Mouse (Mus musculus) cortical plate, adult 2 months (tissue): ENCODE results near the gene Mrnip. TPM values are rescaled to one million over a fixed set of nuclear protein-coding genes. Genes with fewer than 3 reads are reported as not detected.

Experiments
- H3K27ac ChIP-seq: fragments of 200-500 bp; 2 replicates; pipeline ENCODE4 v1.5.1; 2012; ENCODE audit warnings: low read length, control low read depth, inconsistent platforms; ENCODE audit not compliant: insufficient read depth
- H3K4me1 ChIP-seq: fragments of 200-500 bp; 2 replicates; pipeline ENCODE4 v1.6.1; 2011; ENCODE audit warnings: low read length; ENCODE audit not compliant: control insufficient read depth, insufficient read depth
- H3K4me3 ChIP-seq: fragments of 200-500 bp; 2 replicates; pipeline ENCODE4 v1.5.1; 2011; ENCODE audit warnings: mild to moderate bottlenecking, low read length, control low read depth; ENCODE audit not compliant: insufficient read depth
- CTCF ChIP-seq: fragments of 200-500 bp; IDR thresholded peaks from 2 replicates; pipeline ENCODE4 v1.5.1; 2011; ENCODE audit warnings: mild to moderate bottlenecking, control low read depth, low read length; ENCODE audit not compliant: insufficient read depth; ENCODE audit errors: extremely low read depth
- POLR2A ChIP-seq: fragments of 200-500 bp; IDR thresholded peaks from 2 replicates; pipeline ENCODE4 v1.6.1; 2011; ENCODE audit warnings: mild to moderate bottlenecking, low read length, control low read depth; ENCODE audit not compliant: insufficient read depth; ENCODE audit errors: extremely low read depth
- polyA plus RNA-seq: library from polyadenylated mRNA; depleted of rRNA; stranded (reverse); fragments of >200 nt; gene quantifications from 2 replicates; pipeline ENCODE4 v1.2.3, GENCODE M21; 2012

Mrnip gene
- polyA plus RNA-seq, 1 experiment: 23.7 TPM

DNA sequence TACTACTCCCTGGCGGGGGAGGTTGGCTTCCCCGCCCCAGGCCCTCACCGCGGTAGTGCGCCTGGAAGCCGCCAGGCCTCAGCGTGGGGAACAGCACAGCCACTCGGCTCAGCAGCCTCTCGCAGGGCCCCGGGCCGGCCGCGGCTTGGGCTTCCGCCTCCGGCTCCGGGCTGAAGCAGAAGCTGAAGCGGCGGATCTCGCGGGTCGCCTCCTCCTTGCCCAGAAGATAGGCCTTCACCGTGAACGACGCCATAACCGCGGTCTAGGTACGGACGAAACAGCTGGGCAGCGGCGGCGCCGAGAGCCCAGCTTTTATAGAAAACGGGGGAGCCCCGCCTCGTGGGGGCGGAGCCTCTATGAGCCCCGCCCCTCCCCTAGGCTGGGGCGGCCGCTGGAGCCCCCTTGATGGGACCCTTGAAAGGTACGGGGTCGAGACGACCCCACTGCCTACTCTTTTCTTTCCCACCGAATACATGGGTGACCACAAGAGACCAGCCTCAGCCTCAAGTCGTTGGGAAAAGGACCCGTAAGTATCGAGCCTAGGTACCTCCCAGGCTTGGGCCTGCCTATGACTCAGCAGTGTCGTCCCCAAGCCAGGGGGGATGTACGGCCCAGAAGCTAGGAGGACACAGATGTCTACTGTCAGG lies 36.4 kb downstream of the Mrnip start, which contains the start of the genes Sqstm1 and Mgat4b:
Gene Sqstm1, minus strand, starts transcription at position 323 of the 647 bp plus-strand sequence.
Gene Mgat4b, plus strand, starts transcription at position 386 of the 647 bp plus-strand sequence.
- peak; percentile 97 for TF ChIP-seq POLR2A
- no peak for TF ChIP-seq CTCF
- H3K4me3 ChIP-seq: peak within 1 kb of the TSS; percentile 82
- H3K4me1 ChIP-seq: peaks cover 11% of the 10 kb centered on the region
- peak within 1 kb of the TSS; percentile 98 for H3K27ac ChIP-seq

DNA sequence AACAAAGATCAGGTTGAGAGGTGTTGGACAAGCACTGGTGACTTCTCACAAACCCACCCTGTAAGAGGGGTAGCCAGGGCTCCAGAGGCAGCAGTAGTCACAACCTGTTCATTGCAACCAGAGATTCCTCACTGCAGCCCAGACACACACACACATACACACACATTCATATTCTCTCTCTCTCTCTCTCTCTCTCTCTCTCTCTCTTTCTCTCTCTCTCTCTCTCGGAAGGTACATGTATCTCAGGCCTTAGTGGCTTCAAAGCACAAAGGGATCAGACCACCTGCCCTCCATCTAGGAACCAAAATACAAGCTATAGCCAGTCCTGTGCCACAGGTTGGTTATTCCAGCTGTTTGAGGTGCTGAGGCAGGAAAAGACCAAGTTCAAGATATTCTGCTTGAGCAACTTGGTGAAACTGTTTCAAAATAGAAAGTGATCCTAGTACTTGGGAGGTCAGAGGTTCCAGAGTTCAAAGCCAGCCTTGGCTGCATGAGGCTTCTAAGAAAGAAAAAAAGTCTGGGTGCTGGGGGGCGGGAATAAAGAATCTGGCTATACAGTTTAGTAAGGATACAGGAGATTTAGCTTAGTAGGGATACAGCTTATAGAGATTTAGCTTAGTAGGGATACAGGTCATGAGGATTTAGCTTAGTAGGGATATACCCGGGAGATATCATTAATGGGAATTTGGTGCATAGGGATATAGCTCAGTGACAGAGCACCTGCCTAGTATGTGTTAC lies 37.2 kb downstream of the Mrnip start:
- Histone ChIP-seq H3K4me3 (peak overlapping the region; percentile 82), H3K4me1 (peaks cover 11% of the 10 kb centered on the region), H3K27ac (peak overlapping the region; percentile 98; the same call in 1 of the 2 replicates)
- TF ChIP-seq CTCF (no peak), POLR2A (no peak)

DNA sequence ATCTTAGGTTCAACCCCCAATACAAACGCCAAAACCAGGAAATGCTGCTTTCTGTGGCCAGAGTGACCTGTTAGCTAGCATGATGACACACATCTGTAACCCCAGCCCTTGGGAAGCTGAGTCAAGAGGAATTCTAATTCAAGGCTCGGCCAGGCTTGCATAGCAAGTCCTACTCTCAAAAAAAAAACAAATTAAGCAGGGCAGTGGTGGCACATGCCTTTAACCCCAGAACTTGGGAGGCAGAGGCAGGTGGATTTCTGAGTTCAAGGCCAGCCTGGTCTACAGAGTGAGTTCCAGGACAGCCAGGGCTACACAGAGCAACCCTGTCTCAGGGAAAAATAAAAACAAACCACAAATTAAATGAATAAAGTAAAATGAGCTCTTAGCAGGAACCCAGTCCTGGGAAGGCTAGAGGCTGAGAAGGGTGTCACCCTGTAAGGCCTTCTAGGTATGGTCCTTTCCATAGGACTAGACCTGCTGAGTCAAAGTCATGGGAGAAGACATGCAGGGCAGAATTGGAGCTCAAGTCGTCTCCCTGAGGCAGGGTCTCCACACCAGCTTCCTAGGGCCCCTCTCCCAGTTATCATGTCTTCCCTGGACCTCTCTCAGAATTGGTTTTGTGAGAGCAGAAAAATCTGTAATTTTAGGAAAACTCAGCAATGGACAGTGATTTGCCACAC lies 38.0 kb downstream of the Mrnip start:
- Histone ChIP-seq H3K4me3 (no peak overlapping the region), H3K4me1 (peaks cover 11% of the 10 kb centered on the region), H3K27ac (no peak overlapping the region; the same call in 1 of the 2 replicates)
- TF ChIP-seq CTCF (no peak), POLR2A (no peak)

DNA sequence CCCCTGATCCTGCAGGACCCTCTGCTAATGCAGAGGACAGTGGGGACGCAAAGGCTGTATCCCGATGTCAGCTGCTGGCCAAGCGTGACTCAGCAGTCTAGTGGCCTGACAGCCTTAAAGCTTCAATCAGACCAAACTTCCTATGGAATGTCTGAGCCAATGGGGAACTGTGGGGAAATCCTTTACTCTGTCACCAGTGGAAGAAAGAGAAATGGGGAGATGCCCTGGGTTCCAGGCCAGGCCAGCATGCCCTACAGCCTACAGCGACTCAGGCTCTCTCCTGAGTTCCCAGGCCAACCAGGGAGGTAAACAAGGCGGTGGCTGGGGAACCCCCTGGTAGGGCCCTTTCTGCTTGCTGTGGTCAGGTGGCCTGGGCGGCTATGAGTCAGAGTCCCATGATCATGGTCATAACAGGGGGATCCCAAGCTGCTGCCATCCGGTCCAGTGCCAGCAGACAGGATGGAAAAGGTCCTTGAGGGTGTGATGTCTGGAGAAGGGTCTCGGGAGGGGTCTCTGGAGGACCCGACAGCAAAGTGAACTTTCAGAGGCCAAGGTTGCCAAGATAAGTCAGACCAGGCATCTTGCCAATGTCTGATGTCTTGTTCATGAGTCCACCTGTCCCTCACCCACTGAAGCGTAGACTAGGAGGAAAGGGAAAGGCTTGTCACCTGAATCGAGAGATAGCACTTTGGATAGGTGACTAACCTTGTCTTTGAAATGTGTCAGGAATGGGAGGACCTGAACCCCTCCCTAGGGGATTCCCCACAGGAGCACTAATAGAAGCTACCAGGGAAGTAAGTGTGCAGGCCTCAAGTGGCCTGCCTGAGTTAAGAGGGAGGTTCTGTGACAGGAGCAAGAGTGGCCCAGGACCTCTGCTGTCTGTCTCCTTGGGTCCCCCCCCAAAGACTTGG lies 38.9 kb downstream of the Mrnip start:
- Histone ChIP-seq H3K4me1 (peaks cover 9% of the 10 kb centered on the region), H3K27ac (peak overlapping the region; percentile 57), H3K4me3 (no peak overlapping the region)
- TF ChIP-seq CTCF: no peak
- TF ChIP-seq POLR2A: no peak; the same call in 1 of the 2 replicates

DNA sequence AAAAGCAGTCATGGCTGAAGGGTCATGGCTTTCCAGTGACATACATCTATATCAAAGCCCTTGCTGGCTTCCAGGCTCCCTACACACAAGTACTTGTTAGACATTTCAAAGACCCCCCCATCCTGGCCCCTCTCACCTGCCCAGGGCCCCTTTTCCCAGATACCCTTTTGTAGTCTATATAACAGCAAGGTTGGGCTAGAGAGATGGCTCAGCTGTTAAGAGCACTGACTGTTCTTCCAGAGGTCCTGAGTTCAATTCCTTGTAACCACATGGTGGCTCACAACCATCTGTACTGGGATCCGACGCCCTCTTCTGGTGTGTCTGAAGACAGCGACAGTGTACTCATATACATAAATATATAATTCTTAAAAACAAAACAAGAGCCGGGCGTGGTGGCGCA lies 40.4 kb downstream of the Mrnip start:
- Histone ChIP-seq H3K4me3 (no peak overlapping the region), H3K27ac (no peak overlapping the region), H3K4me1 (peaks cover 4% of the 10 kb centered on the region; the same call in 1 of the 2 replicates)
- TF ChIP-seq POLR2A (no peak), CTCF (no peak)

DNA sequence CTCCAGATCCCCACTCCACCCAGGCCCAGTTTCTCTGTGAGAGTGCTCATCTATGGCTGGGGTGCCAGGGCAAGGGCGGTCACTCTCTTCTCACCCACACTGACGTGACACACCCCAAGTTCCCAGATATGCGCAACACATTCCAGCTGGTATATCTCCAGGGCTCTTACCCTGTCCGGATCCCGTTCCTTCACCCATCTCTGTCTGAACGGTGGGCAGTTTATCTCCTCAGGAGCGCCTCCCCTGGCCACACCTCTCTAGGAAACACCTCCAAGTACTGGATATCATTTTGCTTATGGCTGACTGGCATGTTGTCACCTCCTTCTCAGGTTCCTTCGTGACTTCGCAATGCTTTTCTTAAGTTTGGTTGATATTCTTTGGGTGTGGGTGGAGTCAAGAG lies 41.4 kb downstream of the Mrnip start:
- Histone ChIP-seq H3K27ac (no peak overlapping the region), H3K4me1 (peaks cover 4% of the 10 kb centered on the region; the same call in 1 of the 2 replicates), H3K4me3 (no peak overlapping the region)
- TF ChIP-seq POLR2A: no peak
- no peak for TF ChIP-seq CTCF

DNA sequence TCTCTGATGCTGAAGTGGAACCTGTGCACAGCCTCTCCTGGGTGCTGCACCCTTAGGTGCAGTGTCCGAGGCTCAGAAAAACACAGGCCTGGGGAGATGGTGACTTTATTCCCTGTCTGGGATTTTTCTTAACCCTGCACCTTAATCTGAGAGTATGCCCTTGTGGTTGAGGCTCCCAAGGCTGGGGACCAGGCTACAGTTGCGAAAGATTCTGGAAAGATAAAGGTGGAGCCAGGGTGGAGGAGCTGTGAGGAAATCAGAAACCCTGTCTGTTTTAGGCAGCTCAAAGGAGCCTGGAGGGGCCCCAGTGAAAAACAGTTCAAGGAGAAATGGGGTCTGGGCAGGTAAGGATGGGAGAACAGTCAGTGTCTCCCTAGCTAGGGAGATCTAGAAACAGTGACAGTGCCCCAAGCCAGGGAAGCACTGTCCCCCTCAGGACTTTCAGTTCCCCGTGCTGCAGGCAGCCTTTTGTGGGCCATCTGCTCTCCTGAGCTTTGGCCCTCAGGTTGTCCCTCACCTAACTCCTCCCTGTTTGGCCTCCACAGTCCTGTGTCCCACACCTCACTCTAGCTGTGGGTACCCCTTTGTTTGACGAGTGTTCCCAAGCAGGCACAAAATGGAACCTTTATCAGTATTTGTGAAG lies 42.6 kb downstream of the Mrnip start:
- no peak overlapping the region for H3K27ac ChIP-seq
- peaks cover 3% of the 10 kb centered on the region; the same call in 1 of the 2 replicates for H3K4me1 ChIP-seq
- no peak for TF ChIP-seq POLR2A
- TF ChIP-seq CTCF: no peak
- H3K4me3 ChIP-seq: no peak overlapping the region

DNA sequence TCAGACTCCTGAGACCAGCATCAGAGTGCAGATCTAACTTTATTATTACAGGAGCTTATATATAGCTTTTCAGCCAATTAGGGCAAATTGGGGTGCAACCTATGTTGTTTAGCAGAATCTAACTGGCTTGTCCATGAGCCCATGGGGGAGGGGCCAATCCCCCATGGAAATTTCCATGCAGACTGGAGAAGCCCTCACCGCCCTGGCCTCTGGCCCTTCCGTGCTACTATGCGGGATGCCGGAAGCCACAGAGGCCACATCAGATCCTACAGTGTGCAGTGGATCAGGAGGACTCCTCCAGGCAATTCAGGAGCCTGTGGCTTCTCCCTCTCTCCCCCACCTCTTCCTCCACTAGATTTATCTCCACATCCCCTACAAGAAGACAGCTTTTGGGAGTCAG lies 43.6 kb downstream of the Mrnip start:
- no peak overlapping the region for H3K27ac ChIP-seq
- TF ChIP-seq POLR2A (no peak), CTCF (no peak)
- no peak overlapping the region for H3K4me3 ChIP-seq
- peaks cover 3% of the 10 kb centered on the region; the same call in 1 of the 2 replicates for H3K4me1 ChIP-seq
